Mouse (Mus musculus): Measurements from ENCODE around the gene Sema3a. TPM values are rescaled to one million over a fixed set of nuclear protein-coding genes. Genes with fewer than 3 reads are reported as not detected.

Sema3a gene
- total RNA-seq, 2 experiments from 2014 or later, result not detected

GRCm38 (mm10) chr5:13318728-13319429 is 193.7 kb downstream of the Sema3a start:
- no peak for ATAC-seq (replicated peaks; ENCODE audit: low FRiP score, poor library complexity, severe bottlenecking)

DNA sequence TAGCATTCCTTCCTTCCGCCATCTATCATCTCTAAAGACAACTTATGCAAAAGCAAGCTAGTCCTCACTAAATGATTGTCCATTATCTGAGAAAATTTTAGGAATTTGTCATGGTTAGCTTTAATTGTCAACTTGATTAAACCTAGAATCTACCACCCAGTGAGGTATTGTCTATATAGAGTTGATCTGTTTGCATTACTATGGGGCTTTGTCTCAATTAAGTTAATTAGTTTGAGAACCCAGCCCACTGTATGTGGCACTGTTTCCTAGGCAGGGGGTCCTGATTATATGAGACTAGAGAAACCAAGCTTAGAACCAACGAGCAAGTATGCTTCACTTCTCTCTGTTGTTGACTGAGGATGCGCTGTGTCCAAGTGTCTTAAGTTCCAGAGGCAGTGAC is 194.9 kb downstream of the Sema3a start:
- ATAC-seq (replicated peaks; ENCODE audit: low FRiP score, poor library complexity, severe bottlenecking), result no peak

GRCm38 (mm10) chr5:13327281-13327680 is 202.1 kb downstream of the Sema3a start:
- ATAC-seq (replicated peaks; ENCODE audit: low FRiP score, poor library complexity, severe bottlenecking), result no peak

- ATAC-seq (replicated peaks; ENCODE audit: low FRiP score, poor library complexity, severe bottlenecking), result no peak
Measured at GRCm38 (mm10) chr5:13331412-13331811, 206.2 kb downstream of the Sema3a start.

DNA sequence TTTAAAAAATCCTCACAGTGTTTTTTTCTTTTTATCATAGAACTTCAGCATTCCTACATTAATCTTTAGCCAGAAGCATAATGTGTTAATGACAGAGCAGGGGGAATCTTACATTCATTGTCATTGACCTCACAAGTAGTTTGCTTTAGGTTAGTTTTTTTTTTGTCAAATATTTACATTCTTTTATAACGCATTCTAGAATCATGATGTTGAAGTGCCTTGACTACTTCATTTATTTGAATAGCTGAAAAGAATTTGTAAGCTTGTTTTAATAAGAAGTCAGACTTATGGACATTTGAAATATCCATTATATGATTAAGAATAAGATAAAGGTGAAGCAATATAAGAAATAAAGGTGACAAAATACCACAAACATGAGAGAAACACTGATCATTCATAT is 212.5 kb downstream of the Sema3a start:
- no peak for ATAC-seq (replicated peaks; ENCODE audit: low FRiP score, poor library complexity, severe bottlenecking)

- ATAC-seq (replicated peaks; ENCODE audit: low FRiP score, poor library complexity, severe bottlenecking), result no peak
Measured at GRCm38 (mm10) chr5:13347068-13347467, 221.9 kb downstream of the Sema3a start.

GRCm38 (mm10) chr5:13351611-13352010 is 226.4 kb downstream of the Sema3a start:
- ATAC-seq (replicated peaks; ENCODE audit: low FRiP score, poor library complexity, severe bottlenecking), result no peak

GRCm38 (mm10) chr5:13352995-13353394 is 227.8 kb downstream of the Sema3a start:
- no peak for ATAC-seq (replicated peaks; ENCODE audit: low FRiP score, poor library complexity, severe bottlenecking)

DNA sequence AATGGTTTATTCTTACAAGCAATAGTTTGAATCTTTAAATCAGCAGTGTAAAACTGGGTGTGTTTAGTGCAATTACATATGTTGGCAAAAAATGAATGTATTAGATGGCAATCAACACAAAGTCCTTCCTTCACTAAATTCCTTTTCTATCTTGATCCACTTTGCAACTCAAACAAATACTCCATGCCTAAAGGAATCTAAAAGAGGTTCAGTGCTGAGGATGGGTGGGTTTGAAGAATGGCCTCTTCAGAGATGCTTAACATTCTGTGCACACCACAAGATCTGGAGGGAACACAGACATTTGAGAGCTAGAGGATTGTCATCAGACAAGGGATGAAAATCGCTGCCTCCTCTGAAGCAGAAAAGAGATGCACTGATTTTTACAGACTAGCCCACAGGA is 228.3 kb downstream of the Sema3a start:
- ATAC-seq (replicated peaks; ENCODE audit: low FRiP score, poor library complexity, severe bottlenecking), result no peak

DNA sequence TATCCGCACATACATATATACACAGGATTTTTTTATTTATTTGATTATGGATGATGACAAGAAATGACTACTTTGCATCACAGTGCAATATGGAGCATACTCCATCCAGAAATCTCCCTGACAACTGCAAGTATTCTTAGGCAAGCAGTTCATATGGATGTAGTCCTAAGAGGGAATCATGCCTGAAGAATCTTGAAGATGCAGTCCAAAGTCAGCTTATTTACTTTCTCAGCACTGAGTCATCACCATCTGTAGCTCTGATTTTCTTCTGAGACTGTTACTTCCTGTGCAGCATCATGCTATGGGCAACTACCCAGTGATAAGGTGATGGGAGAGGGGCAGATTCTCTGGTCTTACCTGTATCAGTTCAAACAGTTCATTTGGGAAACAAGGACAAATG is 229.7 kb downstream of the Sema3a start:
- ATAC-seq (replicated peaks; ENCODE audit: low FRiP score, poor library complexity, severe bottlenecking), result no peak

DNA sequence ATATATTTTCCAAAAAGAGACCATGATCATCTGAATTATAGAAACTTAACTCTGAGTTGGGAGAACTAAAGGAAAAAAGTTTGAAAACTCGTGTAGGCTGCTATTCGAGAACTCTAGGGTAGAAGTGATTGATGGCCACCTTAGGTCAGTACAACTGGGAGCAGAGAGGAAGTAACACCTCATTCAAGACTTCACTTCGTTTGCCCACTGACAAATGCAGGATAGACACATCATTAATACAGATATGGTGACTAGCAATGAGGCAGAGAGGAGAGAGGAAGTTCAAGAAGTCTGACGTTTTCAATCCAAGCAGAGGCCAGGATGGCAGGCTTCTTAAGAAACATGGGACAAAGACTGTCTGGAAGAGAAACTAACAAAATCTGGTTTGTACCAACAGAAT is 233.6 kb downstream of the Sema3a start:
- ATAC-seq (replicated peaks; ENCODE audit: low FRiP score, poor library complexity, severe bottlenecking), result no peak

- no peak for ATAC-seq (replicated peaks; ENCODE audit: low FRiP score, poor library complexity, severe bottlenecking)
Measured at GRCm38 (mm10) chr5:13360711-13361110, 235.5 kb downstream of the Sema3a start.

- no peak for ATAC-seq (replicated peaks; ENCODE audit: low FRiP score, poor library complexity, severe bottlenecking)
Measured at GRCm38 (mm10) chr5:13365108-13365507, 239.9 kb downstream of the Sema3a start.

DNA sequence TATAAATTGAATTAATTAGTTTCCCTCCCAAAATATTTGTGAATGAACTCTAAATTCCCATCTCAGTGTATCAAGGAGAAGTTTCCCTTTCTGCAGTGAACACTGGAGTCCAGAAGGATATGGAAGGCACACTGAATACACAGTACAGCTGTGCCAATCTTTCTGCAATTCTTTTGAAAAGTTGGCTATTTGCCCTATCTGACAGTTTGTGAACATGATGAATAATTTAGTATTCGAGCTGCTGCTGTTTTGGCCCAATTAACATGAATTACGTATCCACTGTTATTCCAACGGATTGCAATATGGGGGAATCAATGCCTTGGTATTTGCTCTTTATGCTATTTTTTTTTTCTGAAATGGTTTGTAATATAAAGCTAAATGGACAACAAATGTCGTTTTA is 254.0 kb downstream of the Sema3a start:
- ATAC-seq (replicated peaks; ENCODE audit: low FRiP score, poor library complexity, severe bottlenecking), result no peak

GRCm38 (mm10) chr5:13384047-13384446 is 258.8 kb downstream of the Sema3a start:
- no peak for ATAC-seq (replicated peaks; ENCODE audit: low FRiP score, poor library complexity, severe bottlenecking)

DNA sequence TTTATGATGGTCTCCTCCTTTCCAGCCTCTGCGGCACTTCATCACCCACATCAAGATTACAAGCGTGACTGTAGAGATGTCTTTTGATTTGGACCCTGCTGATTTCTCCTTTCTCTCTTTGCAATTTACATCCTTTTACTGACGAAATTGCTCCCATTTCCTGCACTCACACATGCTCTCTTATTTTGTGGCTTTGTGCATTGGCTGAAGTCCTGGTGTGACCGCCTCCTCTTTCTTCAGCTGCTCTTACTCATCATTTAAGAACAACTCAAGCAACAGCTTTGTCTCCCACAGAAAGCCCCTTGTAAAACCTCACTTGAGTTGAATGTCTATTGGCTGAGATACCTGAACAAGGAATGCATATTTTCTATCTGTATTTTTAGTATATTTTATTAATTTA is 259.5 kb downstream of the Sema3a start:
- ATAC-seq (replicated peaks; ENCODE audit: low FRiP score, poor library complexity, severe bottlenecking), result no peak

DNA sequence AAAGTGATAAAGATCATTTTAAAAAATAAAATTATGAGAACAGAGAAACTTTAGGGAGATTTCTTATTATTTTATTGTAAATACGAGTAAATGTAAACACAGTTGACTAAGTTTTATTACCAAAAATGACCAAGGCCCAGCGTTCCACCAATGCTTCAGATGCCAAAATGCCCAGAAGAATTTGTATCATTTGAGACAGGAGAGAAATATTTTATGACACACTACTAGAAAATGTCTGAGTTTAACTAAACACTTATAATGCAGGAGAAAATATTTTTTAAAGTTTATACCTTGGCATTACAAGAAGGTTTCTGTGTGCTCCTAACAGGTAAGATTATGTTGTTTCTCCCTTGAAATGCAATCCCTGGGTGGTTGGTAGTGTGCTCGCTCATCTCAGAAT is 261.4 kb downstream of the Sema3a start:
- no peak for ATAC-seq (replicated peaks; ENCODE audit: low FRiP score, poor library complexity, severe bottlenecking)

DNA sequence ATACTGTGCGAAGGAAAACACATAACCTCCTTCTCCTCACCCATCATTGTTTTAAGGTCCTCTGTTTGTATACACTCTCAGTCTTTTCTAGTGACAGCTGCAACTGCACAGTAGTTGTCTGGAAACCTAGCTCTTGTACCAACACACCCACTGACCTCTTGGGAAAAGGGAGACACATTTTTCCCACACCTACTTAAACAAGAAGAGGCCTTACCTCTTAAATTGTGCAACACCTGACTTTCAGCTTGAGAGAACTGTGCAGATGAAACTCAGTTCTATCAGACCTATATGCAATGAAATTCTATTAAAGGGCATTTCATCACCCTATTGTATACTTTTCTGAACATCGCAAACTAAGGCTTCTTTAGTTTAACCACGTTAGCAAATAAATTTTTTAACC is 262.5 kb downstream of the Sema3a start:
- no peak for ATAC-seq (replicated peaks; ENCODE audit: low FRiP score, poor library complexity, severe bottlenecking)

GRCm38 (mm10) chr5:13389995-13390394 is 264.8 kb downstream of the Sema3a start:
- ATAC-seq (replicated peaks; ENCODE audit: low FRiP score, poor library complexity, severe bottlenecking), result no peak

GRCm38 (mm10) chr5:13405432-13405831 is 280.2 kb downstream of the Sema3a start:
- no peak for ATAC-seq (replicated peaks; ENCODE audit: low FRiP score, poor library complexity, severe bottlenecking)

GRCm38 (mm10) chr5:13406131-13406530 is 280.9 kb downstream of the Sema3a start:
- ATAC-seq (replicated peaks; ENCODE audit: low FRiP score, poor library complexity, severe bottlenecking), result no peak

DNA sequence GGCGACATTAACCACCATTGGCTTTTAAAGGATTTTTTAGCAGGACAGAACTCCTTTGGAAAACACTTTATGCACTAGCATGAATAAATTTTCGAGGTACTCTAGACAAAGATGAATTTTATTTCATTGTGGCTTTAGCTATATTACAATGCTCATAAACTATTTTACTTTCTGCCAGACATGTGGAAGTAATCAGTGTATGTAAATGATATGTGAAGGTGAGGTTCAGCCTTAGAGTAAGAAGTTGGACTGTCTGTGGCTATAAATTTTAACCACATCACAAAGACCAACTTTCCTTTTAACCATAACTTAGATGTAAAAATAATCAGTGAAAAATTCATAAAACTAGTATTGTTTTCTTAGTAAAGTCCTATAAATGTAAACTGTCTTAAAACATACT is 286.7 kb downstream of the Sema3a start:
- ATAC-seq (replicated peaks; ENCODE audit: low FRiP score, poor library complexity, severe bottlenecking), result no peak

Data from erythroblast, adult 5-6 weeks (primary cell).